Mouse (Mus musculus) MEL (cell line): ENCODE results near the gene Pcp4. TPM values are rescaled to one million over a fixed set of nuclear protein-coding genes. Genes with fewer than 3 reads are reported as not detected.

Source experiments
- DNase-seq: peaks from one replicate; pipeline ENCODE4 v3.0.0; 2011; ENCODE audit warnings: low read depth, low spot score
- H3K27ac ChIP-seq: 2 replicates; pipeline ENCODE4 v1.5.1; 2012; ENCODE audit warnings: low read depth, mild to moderate bottlenecking, control low read depth, low read length, moderate library complexity; ENCODE audit not compliant: control insufficient read depth
- H3K27me3 ChIP-seq, 2 experiments: fragments of 150-350 bp in 1 of 2; sonication (generic) in 1 of 2; 2 replicates each; pipeline ENCODE4 v1.6.1; 2012; ENCODE audit warnings: low read length in 2 of 2, mild to moderate bottlenecking in 2 of 2, improper control_type of control experiment in 1 of 2, moderate library complexity in 1 of 2; ENCODE audit not compliant: insufficient read depth in 2 of 2, control insufficient read depth in 1 of 2
- H3K36me3 ChIP-seq, 2 experiments: 2 replicates each; pipeline ENCODE4 v1.6.1; 2012 to 2014; ENCODE audit warnings: low read length in 2 of 2, improper control_type of control experiment in 1 of 2, inconsistent platforms in 1 of 2, mild to moderate bottlenecking in 1 of 2; ENCODE audit not compliant: insufficient read depth in 2 of 2, control insufficient read depth in 1 of 2
- H3K4me1 ChIP-seq, 2 experiments: fragments of 150-350 bp in 1 of 2; sonication (generic) in 1 of 2; 2 replicates each; pipeline ENCODE4 v1.6.1; 2012; ENCODE audit warnings: low read length in 2 of 2, improper control_type of control experiment in 1 of 2, mild to moderate bottlenecking in 1 of 2; ENCODE audit not compliant: insufficient read depth in 2 of 2, control insufficient read depth in 1 of 2
- H3K4me3 ChIP-seq, 2 experiments: fragments of 150-350 bp in 1 of 2; sonication (generic) in 1 of 2; 2 replicates each; pipeline ENCODE4 v1.5.1; 2012; ENCODE audit warnings: low read depth in 2 of 2, low read length in 2 of 2, mild to moderate bottlenecking in 2 of 2, moderate library complexity in 2 of 2, control low read depth in 1 of 2, improper control_type of control experiment in 1 of 2; ENCODE audit not compliant: control insufficient read depth in 1 of 2, insufficient read depth in 1 of 2
- H3K79me2 ChIP-seq: 2 replicates; pipeline ENCODE4 v1.6.1; 2012; ENCODE audit warnings: mild to moderate bottlenecking, low read length, moderate library complexity; ENCODE audit not compliant: control insufficient read depth, poor library complexity, insufficient read depth
- H3K9ac ChIP-seq: 2 replicates; pipeline ENCODE4 v1.6.1; 2012; ENCODE audit warnings: low read depth, mild to moderate bottlenecking, control low read depth, low read length, moderate library complexity; ENCODE audit not compliant: control insufficient read depth, poor library complexity, severe bottlenecking
- H3K9me3 ChIP-seq: fragments of 150-350 bp; sonication (generic); replicated peaks from 2 replicates; pipeline ENCODE4 v1.6.1; 2012; ENCODE audit warnings: mild to moderate bottlenecking, low read length, improper control_type of control experiment, moderate library complexity; ENCODE audit not compliant: insufficient read depth
- BHLHE40 ChIP-seq: IDR thresholded peaks from 2 replicates; pipeline ENCODE4 v1.6.1; 2012; ENCODE audit warnings: low read depth, mild to moderate bottlenecking, inconsistent platforms, low read length, improper control_type of control experiment, borderline replicate concordance
- CHD1 ChIP-seq: IDR thresholded peaks from 2 replicates; pipeline ENCODE4 v1.6.1; 2012; ENCODE audit warnings: low read depth, mild to moderate bottlenecking, inconsistent platforms, low read length, improper control_type of control experiment
- CTCF ChIP-seq, 3 experiments: IDR thresholded peaks in 2 of 3; conservative IDR thresholded peaks in 1 of 3; 2 replicates each; pipeline ENCODE4 v1.5.1; 2011 to 2012; ENCODE audit warnings: low read length in 3 of 3, low read depth in 2 of 3, mild to moderate bottlenecking in 2 of 3, improper control_type of control experiment in 1 of 3, inconsistent platforms in 1 of 3, mixed read lengths in 1 of 3, moderate library complexity in 1 of 3; ENCODE audit not compliant: control insufficient read depth in 1 of 3, insufficient read depth in 1 of 3, poor library complexity in 1 of 3, severe bottlenecking in 1 of 3
- E2F4 ChIP-seq: IDR thresholded peaks from 2 replicates; pipeline ENCODE4 v1.6.1; 2011; ENCODE audit warnings: low read depth, low read length, improper control_type of control experiment, borderline replicate concordance
- EP300 ChIP-seq, 2 experiments: IDR thresholded peaks; 2 replicates each; pipeline ENCODE4 v1.6.1; 2011; ENCODE audit warnings: improper control_type of control experiment in 2 of 2, low read length in 2 of 2, low read depth in 1 of 2, mild to moderate bottlenecking in 1 of 2
- ETS1 ChIP-seq: IDR thresholded peaks from 2 replicates; pipeline ENCODE4 v1.6.1; 2012; ENCODE audit warnings: low read depth, mild to moderate bottlenecking, inconsistent platforms, low read length, improper control_type of control experiment, moderate library complexity
- GABPA ChIP-seq: IDR thresholded peaks from 2 replicates; pipeline ENCODE4 v1.6.1; 2012; ENCODE audit warnings: low read depth, mild to moderate bottlenecking, inconsistent platforms, low read length, improper control_type of control experiment, moderate library complexity
- HCFC1 ChIP-seq: IDR thresholded peaks from 2 replicates; pipeline ENCODE4 v1.6.1; 2012; ENCODE audit warnings: low read depth, mild to moderate bottlenecking, inconsistent platforms, low read length, improper control_type of control experiment, moderate library complexity
- JUND ChIP-seq: IDR thresholded peaks from 2 replicates; pipeline ENCODE4 v1.6.1; 2011; ENCODE audit warnings: low read depth, mild to moderate bottlenecking, improper control_type of control experiment, low read length
- MAZ ChIP-seq: IDR thresholded peaks from 2 replicates; pipeline ENCODE4 v1.6.1; 2012; ENCODE audit warnings: low read depth, mild to moderate bottlenecking, inconsistent platforms, low read length, improper control_type of control experiment
- MEF2A ChIP-seq: IDR thresholded peaks from 2 replicates; pipeline ENCODE4 v1.6.1; 2014; ENCODE audit warnings: low read depth, mild to moderate bottlenecking, inconsistent platforms, low read length, improper control_type of control experiment; ENCODE audit not compliant: poor library complexity, insufficient replicate concordance, severe bottlenecking; ENCODE audit errors: extremely low read depth
- MXI1 ChIP-seq: IDR thresholded peaks from 2 replicates; pipeline ENCODE4 v1.6.1; 2011; ENCODE audit warnings: mild to moderate bottlenecking, low read depth, low read length, improper control_type of control experiment
- MYB ChIP-seq: IDR thresholded peaks from 2 replicates; pipeline ENCODE4 v1.6.1; 2011; ENCODE audit warnings: mild to moderate bottlenecking, low read depth, low read length, improper control_type of control experiment
- MYC ChIP-seq: IDR thresholded peaks from 2 replicates; pipeline ENCODE4 v1.6.1; 2011; ENCODE audit warnings: low read depth, mild to moderate bottlenecking, low read length, improper control_type of control experiment, moderate library complexity
- NELFE ChIP-seq: IDR thresholded peaks from 2 replicates; pipeline ENCODE4 v1.6.1; 2011; ENCODE audit warnings: low read depth, low read length, improper control_type of control experiment
- RCOR1 ChIP-seq: IDR thresholded peaks from 2 replicates; pipeline ENCODE4 v1.6.1; 2012; ENCODE audit warnings: low read depth, mild to moderate bottlenecking, inconsistent platforms, low read length, improper control_type of control experiment
- SIN3A ChIP-seq: IDR thresholded peaks from 2 replicates; pipeline ENCODE4 v1.6.1; 2012; ENCODE audit warnings: low read length, improper control_type of control experiment, inconsistent platforms
- TAL1 ChIP-seq: IDR thresholded peaks from 2 replicates; pipeline ENCODE4 v1.6.1; 2012; ENCODE audit warnings: mild to moderate bottlenecking, inconsistent platforms, low read length, moderate library complexity, mixed read lengths
- TBP ChIP-seq: IDR thresholded peaks from 2 replicates; pipeline ENCODE4 v1.8.0; 2011; ENCODE audit warnings: low read depth, low read length, improper control_type of control experiment
- UBTF ChIP-seq: IDR thresholded peaks from 2 replicates; pipeline ENCODE4 v1.6.1; 2012; ENCODE audit warnings: low read depth, mild to moderate bottlenecking, inconsistent platforms, low read length, improper control_type of control experiment, moderate library complexity, borderline replicate concordance; ENCODE audit not compliant: insufficient read depth
- USF2 ChIP-seq, 2 experiments: IDR thresholded peaks; 2 replicates each; pipeline ENCODE4 v1.6.1; 2011 to 2012; ENCODE audit warnings: improper control_type of control experiment in 2 of 2, low read length in 2 of 2, borderline replicate concordance in 1 of 2, inconsistent platforms in 1 of 2, low read depth in 1 of 2, mild to moderate bottlenecking in 1 of 2; ENCODE audit not compliant: insufficient read depth in 1 of 2
- polyA plus RNA-seq, 2 experiments: library from polyadenylated mRNA; stranded (reverse) in 1 of 2; unstranded in 1 of 2; fragments of >175 nt in 1 of 2; fragments of >200 nt in 1 of 2; gene quantifications; 2 replicates each; pipeline versions ENCODE4 v1.2.1 to v1.2.4; 2012; ENCODE audit warnings: low replicate concordance in 2 of 2, low read depth in 1 of 2; ENCODE audit not compliant: insufficient read length in 2 of 2, insufficient read depth in 1 of 2, missing spikeins in 1 of 2
- total RNA-seq: library from RNA; depleted of rRNA; stranded (reverse); fragments of 300-350 nt; gene quantifications from 2 replicates; pipeline ENCODE4 v1.2.3, GENCODE M21; 2012

Gene Pcp4
- total and polyA plus RNA-seq, 3 experiments = not detected

DNA sequence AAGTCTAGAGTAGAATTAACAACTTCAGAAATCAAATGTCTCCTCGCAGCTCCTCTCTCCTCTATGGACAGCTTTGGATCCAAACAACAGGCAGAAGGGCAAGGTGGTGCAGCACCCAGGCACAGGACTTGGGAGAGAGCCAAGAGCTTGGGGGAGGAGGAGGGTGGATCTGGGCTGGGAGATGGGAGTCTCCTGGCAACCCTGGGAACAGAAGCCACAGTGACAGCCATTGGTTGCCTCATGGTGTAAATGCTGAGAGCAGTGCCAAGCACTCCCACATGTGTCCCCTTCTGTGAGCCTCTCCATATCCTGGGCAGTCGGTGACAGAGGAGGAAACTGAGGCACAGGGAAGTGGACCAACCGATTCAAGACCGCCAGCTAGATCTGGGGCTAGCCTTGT, 1.3 kb downstream of the Pcp4 start:
- no peaks in the 10 kb centered on the region for H3K36me3 ChIP-seq
- H3K27ac ChIP-seq = no peak overlapping the region
- no peaks in the 10 kb centered on the region for H3K27me3 ChIP-seq
- no peaks in the 10 kb centered on the region for H3K4me1 ChIP-seq
- H3K79me2 ChIP-seq = no peaks in the 10 kb centered on the region
- no peak overlapping the region for H3K9ac ChIP-seq
- no peak for DNase-seq
- no peak overlapping the region for H3K4me3 ChIP-seq
- TF ChIP-seq MXI1 (no peak), JUND (no peak), BHLHE40 (no peak), USF2 (IDR thresholded peaks at IDR 0.05; ENCODE audit: borderline replicate concordance in 1 of 2, insufficient read depth in 1 of 2, low read depth in 1 of 2, low read length in 2 of 2) (no peak), MAZ (no peak), HCFC1 (no peak), ETS1 (no peak), NELFE (no peak), EP300 (IDR thresholded peaks at IDR 0.05; ENCODE audit: low read depth in 1 of 2, low read length in 2 of 2) (no peak), SIN3A (no peak), MEF2A (no peak), RCOR1 (no peak), CHD1 (no peak), GABPA (no peak), E2F4 (no peak), MYB (no peak), MYC (no peak), TAL1 (no peak), UBTF (no peak), TBP (no peak)
- H3K9me3 ChIP-seq = no peaks in the 10 kb centered on the region

DNA sequence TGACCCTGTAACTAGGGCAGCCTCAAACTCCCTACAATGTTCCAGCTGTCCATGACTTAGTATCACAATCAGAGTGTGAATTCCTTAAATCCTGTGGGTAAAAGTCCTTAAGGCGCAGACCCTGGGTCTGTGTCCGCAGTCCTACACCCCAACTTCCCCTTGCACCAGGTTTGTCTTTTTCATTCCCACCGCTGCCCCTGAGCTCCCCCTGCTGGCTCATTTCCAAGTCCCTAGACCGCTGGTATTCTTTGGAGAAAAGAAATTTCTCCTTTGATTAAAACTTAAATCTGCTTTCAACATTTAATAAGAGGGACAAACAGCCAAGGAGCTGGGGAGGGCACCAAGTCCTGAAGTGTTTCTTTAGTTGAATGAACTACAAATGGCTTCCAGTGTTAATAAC, 2.2 kb downstream of the Pcp4 start:
- no peak overlapping the region for H3K4me3 ChIP-seq
- no peak overlapping the region for H3K27ac ChIP-seq
- no peak for TF ChIP-seq SIN3A
- TF ChIP-seq CTCF (IDR thresholded peaks at IDR 0.05 in 2 of 3, conservative IDR thresholded peaks at IDR 0.05 in 1 of 3; ENCODE audit: control insufficient read depth in 1 of 3, insufficient read depth in 1 of 3, low read depth in 2 of 3, low read length in 3 of 3, poor library complexity in 1 of 3, severe bottlenecking in 1 of 3) = 0 out of 6 replicates have a peak, but pooled peaks of 1 of the 3 experiments have one; percentile 6
- no peaks in the 10 kb centered on the region for H3K4me1 ChIP-seq
- H3K9ac ChIP-seq = no peak overlapping the region
- H3K79me2 ChIP-seq = no peaks in the 10 kb centered on the region
- no peaks in the 10 kb centered on the region for H3K9me3 ChIP-seq
- no peaks in the 10 kb centered on the region for H3K36me3 ChIP-seq
- H3K27me3 ChIP-seq = no peaks in the 10 kb centered on the region
- no peak for DNase-seq
